Mouse (Mus musculus) brain, embryonic 18.5 days (tissue): ENCODE measurements around the gene Klhl35.
A peak's percentile ranks its signal among the peaks of the same experiment; 100 is the strongest.

ENCODE experiments used
- DNase-seq: peaks from one replicate; pipeline ENCODE4 v3.0.0-alpha.2; 2012; ENCODE audit warnings: low read depth, low spot score

Gene Klhl35

DNA sequence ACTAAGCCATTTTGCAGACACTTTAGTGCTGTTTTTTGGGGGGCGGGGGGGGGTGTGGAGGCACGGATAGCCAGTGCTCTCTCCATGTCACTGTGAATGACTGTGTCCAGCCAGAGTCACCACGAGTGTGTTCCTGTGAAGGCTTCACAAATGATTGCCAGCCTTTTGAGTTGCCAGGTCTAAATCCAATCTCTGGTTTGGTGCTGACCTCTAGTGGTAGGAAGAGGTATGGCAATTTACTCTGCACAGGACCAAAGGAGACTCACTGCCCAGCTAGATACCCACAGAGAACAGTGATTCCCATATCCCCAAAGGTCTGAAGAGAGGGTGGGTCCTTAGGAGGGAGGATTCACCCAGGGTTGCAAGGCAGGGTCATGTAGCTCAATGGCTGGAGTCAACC lies 15.1 kb upstream of the Klhl35 start:
- DNase-seq: no peak

DNA sequence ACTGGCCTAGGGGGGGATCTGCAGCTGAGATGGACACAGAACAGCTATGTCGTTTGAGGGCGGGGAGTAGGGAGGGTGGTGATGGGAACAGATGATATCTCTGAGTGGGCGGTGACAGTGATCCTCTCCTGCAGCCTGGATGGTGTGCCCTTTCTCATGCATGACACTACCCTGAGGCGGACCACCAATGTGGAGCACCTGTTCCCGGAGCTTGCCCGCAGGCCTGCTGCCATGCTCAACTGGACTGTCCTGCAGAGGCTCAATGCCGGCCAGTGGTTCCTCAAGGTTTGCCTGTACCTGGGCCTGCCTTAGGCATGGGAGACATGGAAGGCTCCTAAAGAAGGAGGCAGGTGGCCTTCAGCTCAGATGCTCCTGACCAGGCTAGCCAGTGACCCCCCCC lies 12.9 kb upstream of the Klhl35 start:
- no peak for DNase-seq

DNA sequence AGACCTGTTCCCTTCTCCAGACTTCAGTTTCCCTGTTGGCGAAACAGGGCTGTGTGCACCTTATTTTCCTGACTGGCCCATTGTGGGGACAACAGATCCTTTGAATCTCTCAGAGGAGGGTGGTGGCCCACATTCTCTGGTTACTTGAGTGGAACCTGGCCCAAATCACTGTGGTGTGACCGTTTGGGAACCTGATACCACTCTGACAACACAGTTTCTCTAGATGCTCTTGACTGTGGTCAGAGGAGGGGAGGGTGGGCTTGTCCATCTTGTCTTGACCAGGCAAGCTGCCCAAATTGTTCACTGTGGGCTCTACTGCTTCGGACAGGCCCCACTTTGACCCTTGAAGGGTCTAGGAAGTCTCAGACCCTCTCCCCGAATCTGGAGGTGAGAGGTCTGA lies 11.8 kb upstream of the Klhl35 start:
- no peak for DNase-seq

DNA sequence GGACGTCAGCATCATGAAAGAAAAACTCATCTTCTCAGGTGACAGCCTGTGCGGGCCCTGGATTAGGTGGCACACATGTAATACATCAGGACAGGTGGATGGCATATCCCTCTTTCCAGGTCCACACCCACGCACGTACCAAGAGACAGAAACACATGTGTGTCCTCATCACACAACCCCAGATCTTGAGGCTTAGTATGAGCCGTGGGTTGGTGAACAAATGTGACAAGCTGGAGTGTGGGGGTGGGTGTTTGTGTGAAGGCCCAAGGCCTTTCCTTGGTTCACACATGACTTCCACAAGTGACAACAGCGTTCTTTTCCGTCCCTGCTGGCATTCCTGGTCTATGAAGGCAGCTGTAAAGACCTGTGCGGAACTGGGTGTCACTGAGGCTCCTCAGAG lies 7.0 kb upstream of the Klhl35 start:
- DNase-seq: no peak

DNA sequence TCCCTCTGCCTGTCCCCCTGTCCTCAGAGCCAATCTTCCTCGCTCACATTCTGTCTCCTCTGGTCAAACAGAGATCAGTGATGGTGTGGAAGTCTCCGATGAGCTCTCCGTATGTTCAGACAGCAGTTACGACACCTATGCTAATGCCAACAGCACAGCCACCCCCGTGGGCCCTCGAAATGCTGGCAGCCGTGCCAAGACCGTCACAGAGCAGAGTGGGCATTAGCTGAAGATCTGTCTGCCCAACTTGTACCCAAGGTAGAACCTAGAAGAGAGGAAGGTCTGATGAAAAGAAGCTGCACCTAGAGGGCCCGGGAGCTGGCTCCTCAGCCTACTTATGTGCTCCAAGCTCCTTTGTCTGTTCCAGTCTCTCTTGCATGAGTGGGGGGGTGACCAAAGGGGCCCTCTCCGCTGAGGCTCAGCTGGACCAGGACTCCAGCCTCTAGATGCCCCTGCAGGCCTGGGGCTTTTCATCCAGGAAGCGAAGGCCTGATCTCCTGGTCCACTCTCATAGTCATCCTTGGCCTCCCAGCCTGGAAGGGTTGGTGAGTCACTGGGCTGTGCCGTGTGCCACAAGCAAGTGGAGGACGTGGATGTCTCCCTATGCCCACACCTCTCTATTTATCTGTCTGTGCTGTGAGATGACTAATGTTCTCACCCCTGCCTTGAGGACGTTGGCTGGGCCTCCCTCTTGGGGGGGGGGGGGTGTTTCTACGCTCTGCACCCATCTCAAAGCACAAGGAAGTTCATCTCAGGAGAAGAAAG lies 5.7 kb upstream of the Klhl35 start:
- DNase-seq: no peak

DNA sequence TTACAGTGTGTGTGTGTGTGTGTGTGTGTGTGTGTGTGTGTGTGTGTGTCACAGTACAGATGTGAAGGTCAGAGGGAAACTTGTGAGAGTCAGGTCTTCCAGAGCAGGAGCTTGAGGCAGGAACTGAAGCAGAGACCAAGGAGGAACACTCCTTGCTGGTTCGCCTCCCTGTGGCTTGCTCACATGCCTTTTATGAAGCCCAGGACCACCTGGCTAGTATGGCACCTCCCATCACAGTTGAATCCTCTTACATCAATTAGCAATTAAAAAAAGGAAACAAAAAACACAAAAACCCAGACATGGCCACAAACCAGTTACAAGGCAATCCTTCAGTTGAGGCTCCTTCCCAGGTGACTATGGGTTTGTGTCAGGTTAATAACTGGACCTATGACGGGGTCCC lies 2.7 kb upstream of the Klhl35 start:
- no peak for DNase-seq

DNA sequence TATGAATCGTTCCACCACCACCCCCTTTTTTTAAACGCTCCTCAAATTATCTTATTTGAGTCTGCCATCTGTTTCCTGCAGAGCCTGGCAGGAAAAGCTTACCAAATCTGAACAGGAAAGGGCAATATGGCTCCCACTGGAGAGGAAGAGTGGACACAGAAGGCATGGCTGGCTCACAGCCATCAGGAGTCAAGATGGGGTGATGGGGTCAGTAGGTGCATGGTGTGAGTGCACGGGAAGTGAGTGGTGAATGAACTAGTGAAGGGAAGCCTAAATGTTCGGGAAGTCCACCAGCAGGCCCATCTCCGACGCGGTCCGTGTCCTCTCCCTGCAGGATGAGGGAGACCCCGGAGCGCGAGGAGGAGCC lies 2.1 kb downstream of the Klhl35 start:
- no peak for DNase-seq

DNA sequence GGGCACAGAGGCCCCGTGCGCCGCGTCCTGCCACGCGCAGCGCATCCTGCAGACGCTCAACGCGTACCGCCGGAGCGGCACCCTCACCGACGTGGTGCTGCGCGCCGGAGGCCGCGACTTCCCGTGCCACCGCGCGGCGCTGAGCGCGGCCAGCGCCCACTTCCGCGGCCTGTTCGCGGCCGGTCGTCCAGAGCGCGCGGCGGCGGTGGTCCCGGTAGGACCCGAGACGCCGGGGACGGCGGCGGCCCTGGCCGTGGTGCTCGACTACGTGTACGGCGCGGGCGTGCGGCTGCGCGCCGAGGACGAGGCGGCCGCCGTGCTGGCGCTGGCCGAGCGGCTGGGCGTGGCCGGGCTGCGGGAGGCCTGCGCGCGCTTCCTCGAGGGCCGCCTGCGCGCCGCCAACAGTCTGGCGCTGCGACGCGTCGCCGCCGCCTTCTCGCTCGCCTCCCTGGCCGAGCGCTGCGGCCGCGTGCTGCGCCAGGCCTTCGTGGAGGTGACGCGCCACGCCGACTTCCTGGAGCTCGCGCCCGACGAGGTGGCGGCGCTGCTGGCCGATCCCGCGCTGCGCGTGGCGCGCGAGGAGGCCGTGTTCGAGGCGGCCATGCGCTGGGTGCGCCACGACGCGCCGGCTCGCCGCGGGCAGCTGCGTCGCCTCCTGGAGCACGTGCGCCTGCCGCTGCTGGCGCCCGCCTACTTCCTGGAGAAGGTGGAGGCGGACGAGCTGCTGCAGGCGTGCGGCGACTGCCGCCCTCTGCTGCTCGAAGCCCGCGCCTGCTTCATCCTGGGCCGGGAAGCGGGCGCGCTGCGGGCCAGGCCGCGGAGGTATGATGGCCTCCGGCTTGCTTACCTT lies 2.7 kb downstream of the Klhl35 start:
- peak; percentile 70 for DNase-seq

DNA sequence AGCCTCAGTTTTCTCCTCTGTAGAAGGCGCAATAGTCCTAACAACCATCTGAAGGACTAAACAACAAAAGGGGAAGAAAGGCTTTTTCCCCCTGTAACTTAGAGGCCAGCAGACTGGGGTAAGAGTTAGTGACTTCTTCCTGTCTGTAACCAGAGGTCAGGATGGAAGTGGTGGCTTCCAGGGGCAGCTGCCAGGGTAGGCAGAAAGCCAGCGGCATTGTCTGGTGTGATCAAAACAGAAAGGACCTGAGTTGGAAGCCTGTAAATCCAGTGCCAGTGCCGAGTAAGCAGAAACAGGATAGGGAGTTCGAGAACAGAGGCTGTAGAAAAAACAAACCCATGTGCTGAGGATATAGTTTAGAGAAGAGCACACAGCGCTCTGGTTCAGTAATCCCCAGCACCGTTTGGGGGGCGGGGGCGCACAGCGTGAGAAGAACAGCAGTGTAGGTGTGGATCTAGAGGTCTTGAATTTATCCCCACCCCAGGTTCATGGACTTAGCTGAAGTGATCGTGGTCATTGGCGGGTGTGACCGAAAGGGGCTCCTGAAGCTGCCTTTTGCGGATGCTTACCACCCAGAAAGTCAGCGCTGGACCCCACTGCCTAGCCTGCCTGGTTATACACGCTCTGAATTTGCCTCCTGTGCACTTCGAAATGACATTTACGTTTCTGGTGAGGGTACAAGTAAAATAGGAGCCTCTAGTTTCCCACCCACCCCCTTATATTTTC lies 4.0 kb downstream of the Klhl35 start:
- DNase-seq: no peak

DNA sequence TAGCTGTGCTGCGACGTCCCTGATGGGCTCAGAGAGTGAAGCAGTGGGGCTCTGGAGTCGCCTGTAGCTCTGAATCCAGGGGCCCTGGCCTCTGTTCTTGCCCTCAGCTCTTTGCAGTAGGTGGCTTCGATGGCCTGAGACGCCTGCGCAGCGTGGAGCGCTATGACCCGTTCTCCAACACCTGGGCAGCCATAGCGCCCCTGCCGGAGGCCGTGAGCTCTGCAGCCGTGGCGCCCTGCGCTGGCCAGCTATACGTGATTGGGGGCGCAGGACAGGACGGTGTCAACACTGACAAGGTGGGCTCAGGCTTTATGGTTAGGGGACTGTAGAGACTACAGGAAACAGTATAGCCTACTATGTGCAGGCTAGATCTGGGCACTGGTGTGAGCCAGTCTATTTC lies 5.8 kb downstream of the Klhl35 start:
- DNase-seq: no peak

DNA sequence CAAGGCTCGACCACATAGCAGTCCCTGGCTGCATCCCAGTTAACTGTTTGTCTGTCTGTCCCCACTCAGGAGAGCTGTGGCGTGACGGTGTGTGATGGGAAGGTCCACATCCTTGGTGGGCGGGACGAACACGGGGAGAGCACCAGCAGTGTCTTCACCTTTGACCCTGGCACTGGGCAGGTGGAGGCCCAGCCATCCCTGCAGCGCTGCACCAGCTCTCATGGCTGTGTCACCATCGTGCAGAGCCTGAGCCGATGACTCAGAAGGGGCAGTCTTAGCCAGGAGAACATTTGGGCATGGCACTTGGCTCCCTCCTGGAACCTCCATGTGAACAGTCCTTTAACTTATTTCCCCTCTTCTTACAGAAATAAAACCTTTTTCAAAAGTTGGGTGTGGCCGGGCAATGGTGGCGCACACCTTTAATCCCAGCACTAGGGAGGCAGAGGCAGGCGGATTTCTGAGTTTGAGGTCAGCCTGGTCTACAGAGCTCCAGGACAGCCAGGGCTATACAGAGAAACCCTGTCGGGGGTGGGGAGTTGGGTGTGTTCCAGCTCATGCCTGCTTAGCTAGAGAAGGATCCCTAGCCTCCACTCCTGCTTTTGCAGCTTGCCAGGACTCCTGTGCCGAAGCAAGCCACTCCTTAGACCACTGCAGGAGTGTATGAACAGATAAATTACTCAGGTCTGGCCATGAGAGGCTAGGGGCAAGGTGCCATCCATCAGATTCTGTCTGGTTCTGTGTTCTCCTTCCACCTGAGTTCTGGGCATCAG lies 8.0 kb downstream of the Klhl35 start:
- DNase-seq: no peak

DNA sequence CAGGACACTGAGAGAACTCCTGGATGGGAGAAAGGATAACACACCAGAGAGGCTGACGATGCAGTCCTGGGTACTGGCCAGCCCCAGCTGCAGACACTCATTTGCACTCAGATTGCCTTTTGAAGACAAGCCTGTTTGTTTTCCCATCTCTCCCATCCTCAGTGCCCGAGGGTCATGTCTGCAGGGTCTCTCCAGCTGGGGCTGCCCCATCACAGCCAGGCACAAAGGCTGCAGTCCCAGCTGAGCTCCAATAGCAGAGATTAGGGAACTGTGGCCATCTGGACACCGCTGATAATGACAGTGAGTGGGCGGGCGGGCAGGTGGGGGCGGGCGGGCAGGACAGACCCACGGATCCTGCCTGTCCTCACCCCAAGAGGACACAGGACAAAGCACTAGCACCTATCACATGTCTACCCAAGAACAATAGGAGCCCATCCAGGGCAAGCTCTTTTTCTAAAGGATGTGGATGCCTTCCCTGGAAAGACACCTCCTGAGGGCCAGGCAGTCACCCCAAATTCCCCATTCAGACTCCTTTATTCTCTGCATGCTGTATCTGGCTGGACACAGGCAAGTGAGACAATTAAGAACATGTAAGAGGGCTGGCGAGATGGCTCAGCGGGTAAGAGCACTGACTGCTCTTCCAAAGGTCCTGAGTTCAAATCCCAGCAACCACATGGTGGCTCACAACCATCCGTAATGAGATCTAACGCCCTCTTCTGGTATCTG lies 9.2 kb downstream of the Klhl35 start:
- no peak for DNase-seq

DNA sequence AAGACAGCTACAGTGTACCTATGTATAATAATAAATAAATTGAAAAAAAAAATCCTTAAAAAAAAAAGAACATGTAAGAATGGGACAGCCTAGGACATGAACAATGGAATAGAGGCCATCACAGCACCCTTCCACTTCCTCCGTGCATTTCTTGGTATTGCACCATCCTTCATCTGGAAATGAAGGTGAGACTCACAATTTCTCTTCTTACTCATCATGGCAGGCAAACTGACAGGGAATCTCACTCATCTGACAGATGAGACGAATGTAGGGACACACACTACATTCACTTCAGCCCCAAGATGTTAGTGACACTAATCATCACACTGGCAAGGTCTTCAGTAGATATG lies 9.7 kb downstream of the Klhl35 start:
- DNase-seq: no peak

DNA sequence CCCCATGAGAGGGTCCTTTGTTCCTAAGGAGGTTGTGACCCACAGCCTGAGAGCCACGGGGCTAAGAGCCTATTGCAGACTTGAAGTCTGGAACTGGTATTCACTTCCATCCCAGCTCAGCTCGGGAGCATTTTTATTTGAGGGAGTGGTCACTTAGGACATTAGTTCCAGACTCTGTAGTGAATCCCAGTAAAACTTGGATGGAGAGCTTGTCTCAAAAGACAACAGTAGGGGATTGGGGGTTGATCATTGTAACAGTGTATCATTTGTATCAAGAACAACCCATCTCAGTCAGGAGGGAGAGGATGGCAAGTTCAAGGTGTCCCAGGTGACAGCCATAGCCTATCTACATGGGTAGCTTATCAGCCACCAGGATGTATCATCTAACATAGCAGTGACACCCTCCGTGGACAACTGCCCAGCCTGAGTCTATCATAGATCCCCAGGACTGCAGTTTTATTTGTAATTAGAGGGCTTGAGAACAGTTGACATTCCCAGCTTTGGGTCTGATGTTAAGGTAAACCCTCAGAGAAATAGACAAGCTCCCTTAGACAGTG lies 10.8 kb downstream of the Klhl35 start:
- no peak for DNase-seq

DNA sequence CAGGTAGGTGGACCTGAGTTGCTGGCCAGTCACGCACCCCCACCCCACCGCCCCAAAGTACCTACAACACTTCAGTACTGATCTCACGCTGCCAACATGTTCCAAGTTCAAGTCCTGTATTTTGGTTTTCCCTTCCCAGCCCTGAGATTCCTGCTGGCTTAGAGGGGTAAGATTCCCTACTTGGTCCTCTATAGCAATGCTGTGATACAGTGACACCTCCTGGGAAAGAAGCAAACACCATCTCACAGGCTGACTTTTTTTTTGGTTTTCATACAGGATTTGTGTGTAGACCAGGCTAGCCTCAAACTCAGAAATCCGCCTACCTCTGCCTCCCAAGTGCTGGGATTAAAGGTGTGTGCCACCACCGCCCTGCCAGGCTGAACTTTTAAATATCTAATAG lies 11.4 kb downstream of the Klhl35 start:
- no peak for DNase-seq

DNA sequence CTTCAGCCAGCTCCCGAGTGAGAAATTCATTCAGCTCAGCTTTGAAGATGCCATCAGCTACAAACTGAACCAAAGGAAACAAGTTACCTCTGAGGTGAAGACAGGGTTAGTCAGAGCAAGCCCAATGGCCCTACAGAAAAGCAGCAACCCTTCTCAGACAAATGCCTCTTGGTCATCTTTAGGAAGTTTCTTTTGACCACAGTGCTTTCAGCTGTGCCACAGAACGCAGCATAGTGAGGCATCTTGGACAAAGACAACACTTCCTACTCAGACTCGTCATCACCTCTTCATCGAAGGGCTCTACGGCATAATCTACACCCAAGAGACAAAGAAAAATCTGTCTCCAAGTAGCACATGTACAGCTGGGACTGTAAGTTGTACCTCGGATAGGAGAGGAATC lies 16.8 kb downstream of the Klhl35 start:
- no peak for DNase-seq

DNA sequence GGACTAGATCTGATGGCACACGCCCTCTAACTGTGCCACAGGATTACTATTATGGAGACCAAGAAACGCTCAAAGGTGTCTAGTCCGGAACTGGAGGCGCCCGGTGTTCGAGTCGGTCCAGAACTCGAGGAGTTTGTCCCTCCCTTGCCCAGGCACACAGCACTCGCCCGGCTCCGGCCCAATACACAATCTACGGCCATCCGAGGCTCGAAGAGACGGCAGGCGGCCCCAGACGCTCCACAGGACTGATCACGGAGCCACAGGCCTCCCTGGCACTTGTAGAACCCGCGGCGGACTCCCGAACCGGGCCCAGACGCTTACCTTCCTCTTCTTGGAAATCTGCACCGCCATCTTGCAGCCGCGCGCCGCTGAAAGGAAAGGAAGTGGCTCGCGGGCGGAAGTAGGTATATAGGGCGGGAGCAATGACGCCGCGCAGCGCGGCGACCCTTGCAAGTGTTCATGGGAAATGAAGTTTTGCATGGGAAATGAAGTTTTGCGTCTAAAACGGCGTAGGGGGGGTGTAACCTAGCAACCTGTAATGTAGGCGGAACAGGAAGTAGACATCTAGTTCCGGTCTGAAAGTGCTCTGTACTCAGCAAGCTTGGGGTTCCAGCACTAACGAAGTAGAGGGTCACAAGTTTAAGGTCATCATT lies 17.6 kb downstream of the Klhl35 start, which contains the start of gene Rps3:
Gene Rps3, minus strand, starts transcription at position 468 of the 653 bp plus-strand sequence.
- peak; percentile 98 for DNase-seq

DNA sequence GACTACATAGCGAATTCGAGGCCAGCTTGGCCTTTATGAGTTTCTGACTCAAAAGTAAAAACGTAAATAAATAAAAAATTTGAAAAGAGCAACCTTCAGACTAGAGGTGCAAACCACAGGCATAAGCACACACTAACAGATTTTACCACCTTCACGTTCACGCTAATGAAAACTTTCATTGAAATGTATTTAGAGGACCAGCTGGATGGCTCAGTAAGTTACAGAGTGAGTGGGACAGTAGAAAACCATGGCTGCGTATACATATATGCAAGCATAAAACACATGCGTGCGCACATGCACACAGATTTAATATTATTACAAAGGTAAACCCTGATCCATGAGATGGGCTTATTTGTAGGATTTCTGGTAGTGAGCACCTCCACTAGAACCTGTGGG lies 18.1 kb downstream of the Klhl35 start:
- no peak for DNase-seq

DNA sequence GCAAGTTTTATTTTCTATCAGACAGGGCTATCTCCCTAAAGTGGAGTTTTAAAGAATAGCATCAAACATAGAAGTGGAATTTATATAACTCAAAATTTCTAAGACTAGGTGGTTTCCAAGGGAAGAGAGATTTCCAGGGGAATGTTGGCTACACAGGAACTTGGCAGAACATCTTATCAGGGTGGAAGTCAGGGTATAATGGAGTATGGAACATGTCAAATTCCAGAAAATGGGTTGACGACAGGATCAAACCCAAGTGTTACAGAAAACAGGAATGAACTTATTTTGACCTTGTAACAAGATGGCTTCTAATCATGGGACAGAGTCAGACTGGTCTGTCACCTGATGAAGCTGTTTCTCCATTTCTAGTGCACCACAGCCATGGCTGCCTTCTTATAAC lies 18.9 kb downstream of the Klhl35 start:
- DNase-seq: no peak

DNA sequence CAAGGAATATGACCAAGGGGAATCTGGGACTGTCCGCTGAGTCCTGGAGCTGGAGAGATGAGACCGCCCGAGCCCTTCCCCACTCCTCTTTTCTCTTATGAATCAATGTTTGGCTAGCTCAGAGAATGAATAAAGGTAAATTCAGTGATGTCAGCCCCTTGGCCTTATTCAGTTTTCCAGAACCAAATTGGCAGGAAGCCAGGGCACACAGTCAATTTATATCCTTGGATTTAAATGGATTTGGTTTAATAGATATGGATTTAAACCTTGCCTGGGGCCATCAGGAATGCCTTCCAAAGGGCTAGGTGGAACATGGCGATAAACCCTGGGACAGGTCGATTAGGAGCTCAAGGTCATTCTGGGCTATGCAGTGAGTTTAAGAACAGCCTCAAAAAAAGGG lies 23.9 kb downstream of the Klhl35 start:
- DNase-seq: no peak
